Mouse (Mus musculus): Measurements from ENCODE around the gene Wnt5b.

- no peak for TF ChIP-seq POLR2A (IDR thresholded peaks at IDR 0.05; ENCODE audit: borderline replicate concordance, control insufficient read depth, low read depth, low read length)
- no peak for TF ChIP-seq CTCF (IDR thresholded peaks at IDR 0.05; ENCODE audit: control insufficient read depth, insufficient read depth, low read length)
These were observed 125.5 kb downstream of the Wnt5b start for GRCm38 (mm10) chr6:119418392-119419251.

Data from bone marrow, adult 2 months (tissue).